22 mouse cellular contexts compared by ENCODE assay signal in the genomic region with DNA sequence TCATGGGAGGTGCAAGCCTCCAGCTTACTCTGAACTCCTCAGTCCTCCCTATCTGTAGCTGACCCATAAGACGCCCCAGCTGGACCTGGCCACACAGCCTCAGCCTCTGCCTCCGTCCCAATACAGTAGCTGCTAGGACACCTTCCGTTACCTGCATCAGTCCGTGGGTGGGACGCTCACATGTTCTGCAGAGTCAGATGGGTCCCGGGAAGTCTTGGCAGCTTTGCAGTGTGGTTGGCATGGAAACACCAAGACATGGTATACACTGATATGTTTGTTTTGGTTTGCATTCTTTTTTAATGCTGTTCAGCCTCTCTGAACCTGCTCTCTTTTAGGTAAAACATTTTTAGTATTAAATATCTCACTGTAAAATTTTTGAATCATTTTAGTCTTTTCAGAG. TPM values are rescaled to one million over a fixed set of nuclear protein-coding genes. Genes with fewer than 3 reads are reported as not detected.
DNase-seq lines count a peak whose midpoint lies in the region; ATAC-seq and TF ChIP-seq lines count a peak whose summit lies in the region.
"Had no signal": no experiment of that assay in that cellular context is flagged by ENCODE, and none has a peak within 500 bp of the region (broad histone marks: within the 10 kb centered on the region; RNA-seq: fewer than 3 reads in every experiment).

No protein-coding gene starts in this region.

- no peak overlapping the region for H3ac ChIP-seq in myocyte (ENCODE audit: control insufficient read depth, insufficient read length)

- H3K79me2 ChIP-seq in myocyte (ENCODE audit: control insufficient read depth, insufficient read depth) = no peaks in the 10 kb centered on the region

- TF ChIP-seq POLR2A in myocyte (IDR thresholded peaks at IDR 0.05; ENCODE audit: insufficient read length, low read depth) = no peak

- no peak overlapping the region for H3K27ac ChIP-seq in forebrain, embryonic 14.5 days (ENCODE audit: low read depth, low read length)
- no peak overlapping the region for H3K27ac ChIP-seq in forebrain, embryonic 12.5 days
- H3K27ac ChIP-seq in layer of hippocampus, adult 2 months = peak overlapping the region; percentile 63
- no peak overlapping the region for H3K27ac ChIP-seq in liver, embryonic 13.5 days
- H3K27ac ChIP-seq in liver, embryonic 12.5 days = no peak overlapping the region
- H3K27ac ChIP-seq: embryonic facial prominence, embryonic 13.5 days; forebrain, embryonic 13.5 days; gastrocnemius, adult 2 months; heart, embryonic 13.5 days; hindbrain, embryonic 12.5 days had no signal

- ATAC-seq in forebrain, embryonic 14.5 days = no peak
- ATAC-seq in forebrain, embryonic 12.5 days (ENCODE audit: low FRiP score) = no peak
- ATAC-seq in liver, embryonic 13.5 days (ENCODE audit: low read depth) = peak; percentile 32; the same call in 1 of the 2 replicates
- ATAC-seq in liver, embryonic 12.5 days = no peak
- ATAC-seq: CD4-positive, CD25-positive, alpha-beta regulatory T cell, adult 4 months; forebrain, embryonic 13.5 days had no signal

- no peak overlapping the region for H3K4me2 ChIP-seq in forebrain, embryonic 14.5 days (ENCODE audit: low read length)
- H3K4me2 ChIP-seq in forebrain, embryonic 12.5 days = no peak overlapping the region
- no peak overlapping the region for H3K4me2 ChIP-seq in liver, embryonic 13.5 days
- no peak overlapping the region for H3K4me2 ChIP-seq in liver, embryonic 12.5 days
- H3K4me2 ChIP-seq in myocyte (ENCODE audit: low read depth) = no peak overlapping the region
- H3K4me2 ChIP-seq: embryonic facial prominence, embryonic 13.5 days; forebrain, embryonic 13.5 days; heart, embryonic 13.5 days; hindbrain, embryonic 12.5 days had no signal

- peak; percentile 31 for DNase-seq in forebrain, embryonic 14.5 days (ENCODE audit: low spot score)
- DNase-seq in layer of hippocampus, adult 2 months (ENCODE audit: low spot score in 2 of 2) = peak in 1 of 2 experiments; percentile 58
- DNase-seq in layer of hippocampus, postnatal 14 days (ENCODE audit: low spot score in 2 of 2) = no peak
- DNase-seq in liver, embryonic 13.5 days = no peak
- DNase-seq: adrenal gland, postnatal 10 days; B cell, adult 2 months; cerebellum, adult 18-20 months; cerebellum, adult 9-11 months; cerebellum, postnatal 36 days; gastrocnemius, adult 2 months; gastrocnemius, postnatal 25 days; heart, postnatal 36 days had no signal

- no peak for TF ChIP-seq CTCF in layer of hippocampus, adult 2 months (conservative IDR thresholded peaks at IDR 0.05)

- H3K4me3 ChIP-seq in forebrain, embryonic 14.5 days (ENCODE audit: low read depth, low read length) = no peak overlapping the region
- no peak overlapping the region for H3K4me3 ChIP-seq in forebrain, embryonic 12.5 days (replicated peaks)
- no peak overlapping the region for H3K4me3 ChIP-seq in layer of hippocampus, adult 2 months
- no peak overlapping the region for H3K4me3 ChIP-seq in liver, embryonic 13.5 days (replicated peaks)
- H3K4me3 ChIP-seq in liver, embryonic 12.5 days = no peak overlapping the region
- H3K4me3 ChIP-seq in myocyte = no peak overlapping the region
- H3K4me3 ChIP-seq: embryonic facial prominence, embryonic 13.5 days; forebrain, embryonic 13.5 days; gastrocnemius, adult 2 months; heart, embryonic 13.5 days; hindbrain, embryonic 12.5 days had no signal

- no peaks in the 10 kb centered on the region for H3K4me1 ChIP-seq in forebrain, embryonic 14.5 days (ENCODE audit: control insufficient read depth, insufficient read depth, low read length)
- no peaks in the 10 kb centered on the region for H3K4me1 ChIP-seq in forebrain, embryonic 12.5 days
- H3K4me1 ChIP-seq in liver, embryonic 13.5 days (replicated peaks) = no peaks in the 10 kb centered on the region
- no peaks in the 10 kb centered on the region for H3K4me1 ChIP-seq in liver, embryonic 12.5 days
- H3K4me1 ChIP-seq: embryonic facial prominence, embryonic 13.5 days; forebrain, embryonic 13.5 days; heart, embryonic 13.5 days; hindbrain, embryonic 12.5 days had no signal

- H3K36me3 ChIP-seq in forebrain, embryonic 14.5 days (ENCODE audit: control insufficient read depth, insufficient read depth, low read length) = peaks cover 57% of the 10 kb centered on the region
- peaks cover 65% of the 10 kb centered on the region for H3K36me3 ChIP-seq in forebrain, embryonic 12.5 days (replicated peaks)
- H3K36me3 ChIP-seq in liver, embryonic 13.5 days = peaks cover 62% of the 10 kb centered on the region
- peaks cover 72% of the 10 kb centered on the region for H3K36me3 ChIP-seq in liver, embryonic 12.5 days
- H3K36me3 ChIP-seq in myocyte (ENCODE audit: control insufficient read depth, insufficient read depth) = no peaks in the 10 kb centered on the region

- no peak overlapping the region for H3K9ac ChIP-seq in forebrain, embryonic 14.5 days (ENCODE audit: low read length)
- no peak overlapping the region for H3K9ac ChIP-seq in forebrain, embryonic 12.5 days
- no peak overlapping the region for H3K9ac ChIP-seq in liver, embryonic 13.5 days
- no peak overlapping the region for H3K9ac ChIP-seq in liver, embryonic 12.5 days
- H3K9ac ChIP-seq: embryonic facial prominence, embryonic 13.5 days; forebrain, embryonic 13.5 days; heart, embryonic 13.5 days; hindbrain, embryonic 12.5 days had no signal

- 82% methylated on average over 6 of the region's 6 CpGs for WGBS in forebrain, embryonic 14.5 days
- 91% methylated on average over 6 of the region's 6 CpGs for WGBS in forebrain, embryonic 12.5 days
- 87% methylated on average over 6 of the region's 6 CpGs for WGBS in liver, embryonic 13.5 days (ENCODE audit: insufficient replicate concordance)
- WGBS in liver, embryonic 12.5 days (ENCODE audit: insufficient replicate concordance) = 86% methylated on average over 6 of the region's 6 CpGs

- H3K9me3 ChIP-seq in forebrain, embryonic 14.5 days (replicated peaks; ENCODE audit: control insufficient read depth, low read length) = no peaks in the 10 kb centered on the region
- H3K9me3 ChIP-seq in forebrain, embryonic 12.5 days = no peaks in the 10 kb centered on the region
- H3K9me3 ChIP-seq in liver, embryonic 13.5 days (replicated peaks) = no peaks in the 10 kb centered on the region
- no peaks in the 10 kb centered on the region for H3K9me3 ChIP-seq in liver, embryonic 12.5 days (replicated peaks)
- H3K9me3 ChIP-seq: embryonic facial prominence, embryonic 13.5 days; forebrain, embryonic 13.5 days; G1E; heart, embryonic 13.5 days had no signal

- no peaks in the 10 kb centered on the region for H3K27me3 ChIP-seq in forebrain, embryonic 14.5 days (replicated peaks; ENCODE audit: control insufficient read depth, insufficient read depth, low read length)
- H3K27me3 ChIP-seq in forebrain, embryonic 12.5 days = no peaks in the 10 kb centered on the region
- H3K27me3 ChIP-seq in liver, embryonic 13.5 days = no peaks in the 10 kb centered on the region
- H3K27me3 ChIP-seq in liver, embryonic 12.5 days (replicated peaks) = no peaks in the 10 kb centered on the region
- no peaks in the 10 kb centered on the region for H3K27me3 ChIP-seq in myocyte (ENCODE audit: control insufficient read depth, insufficient read depth, insufficient read length)
- H3K27me3 ChIP-seq: embryonic facial prominence, embryonic 13.5 days; forebrain, embryonic 13.5 days; heart, embryonic 13.5 days; hindbrain, embryonic 12.5 days had no signal

TF ChIP-seq in myocyte, 11 proteins besides CTCF, POLR2A, EP300 and RAD21:
- no peak for TF ChIP-seq E2F4 (IDR thresholded peaks at IDR 0.05; ENCODE audit: insufficient read depth)
- TF ChIP-seq POLR2AphosphoS2 (IDR thresholded peaks at IDR 0.05; ENCODE audit: insufficient read length, low read depth) = peak; percentile 26

RNA-seq across cellular contexts. Expression of a gene that starts 23.7 kb away (rescaled TPM):
- polyA plus RNA-seq in forebrain, embryonic 14.5 days (2014; fragmentation: Nextera tagmentation; extraction: Ambion mirVana) = 5.2 and 6.7 TPM in 2 replicates
- 11.7 and 12.3 TPM in 2 replicates for polyA plus RNA-seq in forebrain, embryonic 12.5 days (2016; fragmentation: Nextera tagmentation; extraction: Ambion mirVana)
- total RNA-seq in layer of hippocampus, adult 2 months (2021) = 10 to 100 TPM; 62.3 to 62.7 TPM
- total RNA-seq in layer of hippocampus, postnatal 14 days (2021) = 10 to 100 TPM; 57.1 to 62.6 TPM
- 2.3 and 2.7 TPM in 2 replicates for polyA plus RNA-seq in liver, embryonic 13.5 days (2015; fragmentation: Nextera tagmentation; extraction: Ambion mirVana)
- polyA plus RNA-seq in liver, embryonic 12.5 days (2016; fragmentation: Nextera tagmentation; extraction: Ambion mirVana) = 5.5 and 5.8 TPM in 2 replicates
- 2.3 TPM for polyA plus RNA-seq in myocyte (2012; fragmentation: generic; extraction: Trizol)

RNA-seq across cellular contexts. Expression of a gene that starts 30.6 kb away (rescaled TPM):
- 68.2 and 74.5 TPM in 2 replicates for polyA plus RNA-seq in forebrain, embryonic 14.5 days (2014; fragmentation: Nextera tagmentation; extraction: Ambion mirVana)
- 61.4 and 63.9 TPM in 2 replicates for polyA plus RNA-seq in forebrain, embryonic 12.5 days (2016; fragmentation: Nextera tagmentation; extraction: Ambion mirVana)
- total RNA-seq in layer of hippocampus, adult 2 months (2021) = 10 to 100 TPM; 41.8 to 48.0 TPM
- 10 to 100 TPM; 45.5 to 46.8 TPM for total RNA-seq in layer of hippocampus, postnatal 14 days (2021)
- polyA plus RNA-seq in liver, embryonic 13.5 days (2015; fragmentation: Nextera tagmentation; extraction: Ambion mirVana) = 30.8 and 31.7 TPM in 2 replicates
- 36.3 and 38.3 TPM in 2 replicates for polyA plus RNA-seq in liver, embryonic 12.5 days (2016; fragmentation: Nextera tagmentation; extraction: Ambion mirVana)
- polyA plus RNA-seq in myocyte (2012; fragmentation: generic; extraction: Trizol) = 24.0 TPM

RNA-seq across cellular contexts. Expression of a gene that starts 58.2 kb away (rescaled TPM):
- polyA plus RNA-seq in forebrain, embryonic 14.5 days (2014; fragmentation: Nextera tagmentation; extraction: Ambion mirVana) = 3.4 and 4.4 TPM in 2 replicates
- 0.94 and 2.4 TPM in 2 replicates for polyA plus RNA-seq in forebrain, embryonic 12.5 days (2016; fragmentation: Nextera tagmentation; extraction: Ambion mirVana)
- 1 to 10 TPM; 6.0 to 6.5 TPM for total RNA-seq in layer of hippocampus, adult 2 months (2021)
- 1 to 10 TPM; 6.5 to 7.1 TPM for total RNA-seq in layer of hippocampus, postnatal 14 days (2021)
- polyA plus RNA-seq in liver, embryonic 13.5 days (2015; fragmentation: Nextera tagmentation; extraction: Ambion mirVana) = 10.3 and 17.3 TPM in 2 replicates
- 2.1 and 4.9 TPM in 2 replicates for polyA plus RNA-seq in liver, embryonic 12.5 days (2016; fragmentation: Nextera tagmentation; extraction: Ambion mirVana)
- 9,007 TPM for polyA plus RNA-seq in myocyte (2012; fragmentation: generic; extraction: Trizol)
- total RNA-seq: G1E; granulocyte monocyte progenitor cell, adult 5-6 weeks had no signal

Comparison
In these comparisons a context has a peak if more than half of its experiments do, and no peak if none do; other contexts are left out.
1. RNA of a gene that starts 58.2 kb away (polyA plus RNA-seq): 9,007 TPM in myocyte (single experiment); 10.3 to 17.3 TPM in liver, embryonic 13.5 days, 3.4 to 4.4 TPM in forebrain, embryonic 14.5 days, 0.94 to 2.4 TPM in forebrain, embryonic 12.5 days and 2.1 to 4.9 TPM in liver, embryonic 12.5 days; every median in the first group is over 100 times any median in the second.